Mouse (Mus musculus) E14TG2a.4 (cell line): Measurements from ENCODE around the gene Cbx1.
A peak's percentile ranks its signal among the peaks of the same experiment; 100 is the strongest.

Experiments
- H3K27me3 ChIP-seq: 2 replicates; pipeline ENCODE4 v1.6.1; 2014; ENCODE audit warnings: low read length, control low read depth; ENCODE audit not compliant: insufficient read depth
- H3K36me3 ChIP-seq: 2 replicates; pipeline ENCODE4 v1.6.1; 2014; ENCODE audit warnings: low read length, control low read depth; ENCODE audit not compliant: insufficient read depth
- H3K4me1 ChIP-seq: replicated peaks from 2 replicates; pipeline ENCODE4 v1.6.1; 2014; ENCODE audit warnings: low read depth, low read length, control low read depth
- H3K4me3 ChIP-seq: replicated peaks from 2 replicates; pipeline ENCODE4 v1.5.1; 2014; ENCODE audit warnings: mild to moderate bottlenecking, low read length
- H3K9me3 ChIP-seq: 2 replicates; pipeline ENCODE4 v1.6.1; 2014; ENCODE audit warnings: low read length, control low read depth
- CTCF ChIP-seq: conservative IDR thresholded peaks from 2 replicates; pipeline ENCODE4 v1.5.1; 2014; ENCODE audit warnings: low read length
- NANOG ChIP-seq: IDR thresholded peaks from 2 replicates; pipeline ENCODE4 v1.6.1; 2014; ENCODE audit warnings: borderline replicate concordance, low read length, mixed read lengths
- POU5F1 ChIP-seq: IDR thresholded peaks from 2 replicates; pipeline ENCODE4 v1.6.1; 2014; ENCODE audit warnings: low read length, borderline replicate concordance

Cbx1 gene

GRCm38 (mm10) chr11:96813920-96814319 is 25.0 kb downstream of the Cbx1 start:
- no peaks in the 10 kb centered on the region for H3K27me3 ChIP-seq
- TF ChIP-seq POU5F1 = no peak
- no peak for TF ChIP-seq NANOG
- no peak for TF ChIP-seq CTCF
- H3K4me1 ChIP-seq = peaks cover 79% of the 10 kb centered on the region
- no peak overlapping the region for H3K4me3 ChIP-seq
- no peaks in the 10 kb centered on the region for H3K9me3 ChIP-seq
- peaks cover 99% of the 10 kb centered on the region for H3K36me3 ChIP-seq

DNA sequence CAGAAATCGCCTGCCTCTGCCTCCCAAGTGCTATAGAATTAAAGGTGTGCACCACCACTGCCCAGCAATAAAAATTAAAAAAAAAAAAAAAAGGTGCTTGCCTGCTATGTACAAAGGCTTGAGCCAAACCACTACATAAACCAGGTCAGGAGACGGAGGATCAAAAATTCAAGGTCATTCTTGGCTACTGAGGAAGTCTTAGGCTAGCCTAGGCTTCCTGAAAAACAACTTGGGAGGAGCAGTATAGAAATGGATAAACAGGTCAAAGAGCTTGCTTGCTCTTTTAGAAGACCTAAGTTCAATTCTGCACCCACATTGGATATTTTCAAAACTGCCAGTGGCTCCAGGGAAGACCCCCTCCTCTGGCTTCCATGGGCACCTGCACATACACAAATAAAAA is 25.5 kb downstream of the Cbx1 start:
- H3K27me3 ChIP-seq = no peaks in the 10 kb centered on the region
- no peak for TF ChIP-seq POU5F1
- TF ChIP-seq NANOG = no peak
- TF ChIP-seq CTCF = no peak
- H3K36me3 ChIP-seq = peaks cover 99% of the 10 kb centered on the region
- H3K4me3 ChIP-seq = no peak overlapping the region
- H3K4me1 ChIP-seq = peaks cover 79% of the 10 kb centered on the region
- H3K9me3 ChIP-seq = no peaks in the 10 kb centered on the region

GRCm38 (mm10) chr11:96815895-96816294 is 27.0 kb downstream of the Cbx1 start:
- Histone ChIP-seq H3K9me3 (no peaks in the 10 kb centered on the region), H3K4me3 (no peak overlapping the region), H3K4me1 (peaks cover 88% of the 10 kb centered on the region), H3K36me3 (peaks cover 99% of the 10 kb centered on the region), H3K27me3 (no peaks in the 10 kb centered on the region)
- TF ChIP-seq NANOG (no peak), CTCF (no peak), POU5F1 (no peak)

DNA sequence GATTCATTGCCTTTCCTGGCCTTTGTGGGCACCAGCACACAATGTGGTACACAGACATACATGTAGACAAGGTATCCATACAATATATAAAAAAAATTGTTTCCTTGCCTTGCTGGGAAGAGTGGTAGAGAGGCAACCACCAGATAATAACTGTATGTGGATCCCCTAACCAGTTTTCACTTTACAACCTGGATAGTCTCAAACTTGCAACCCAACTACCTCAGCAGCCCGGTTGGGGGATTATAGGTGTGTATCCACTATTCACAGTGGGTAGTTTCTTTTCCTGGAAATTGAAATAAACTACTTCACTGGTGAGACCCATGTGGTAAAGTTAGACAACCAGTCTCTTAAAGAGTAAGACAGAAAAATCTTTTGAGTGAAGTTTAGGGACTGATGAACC is 27.6 kb downstream of the Cbx1 start:
- TF ChIP-seq NANOG (no peak), CTCF (no peak), POU5F1 (no peak)
- no peaks in the 10 kb centered on the region for H3K9me3 ChIP-seq
- peaks cover 99% of the 10 kb centered on the region for H3K36me3 ChIP-seq
- H3K4me1 ChIP-seq = peaks cover 94% of the 10 kb centered on the region
- H3K27me3 ChIP-seq = no peaks in the 10 kb centered on the region
- no peak overlapping the region for H3K4me3 ChIP-seq

- Histone ChIP-seq H3K27me3 (no peaks in the 10 kb centered on the region), H3K36me3 (peaks cover 99% of the 10 kb centered on the region), H3K9me3 (no peaks in the 10 kb centered on the region), H3K4me1 (peaks cover 97% of the 10 kb centered on the region), H3K4me3 (no peak overlapping the region; the same call in 1 of the 2 replicates)
- TF ChIP-seq CTCF = no peak
- TF ChIP-seq NANOG = no peak
- no peak for TF ChIP-seq POU5F1
These were observed 28.1 kb downstream of the Cbx1 start for GRCm38 (mm10) chr11:96816979-96817378.

DNA sequence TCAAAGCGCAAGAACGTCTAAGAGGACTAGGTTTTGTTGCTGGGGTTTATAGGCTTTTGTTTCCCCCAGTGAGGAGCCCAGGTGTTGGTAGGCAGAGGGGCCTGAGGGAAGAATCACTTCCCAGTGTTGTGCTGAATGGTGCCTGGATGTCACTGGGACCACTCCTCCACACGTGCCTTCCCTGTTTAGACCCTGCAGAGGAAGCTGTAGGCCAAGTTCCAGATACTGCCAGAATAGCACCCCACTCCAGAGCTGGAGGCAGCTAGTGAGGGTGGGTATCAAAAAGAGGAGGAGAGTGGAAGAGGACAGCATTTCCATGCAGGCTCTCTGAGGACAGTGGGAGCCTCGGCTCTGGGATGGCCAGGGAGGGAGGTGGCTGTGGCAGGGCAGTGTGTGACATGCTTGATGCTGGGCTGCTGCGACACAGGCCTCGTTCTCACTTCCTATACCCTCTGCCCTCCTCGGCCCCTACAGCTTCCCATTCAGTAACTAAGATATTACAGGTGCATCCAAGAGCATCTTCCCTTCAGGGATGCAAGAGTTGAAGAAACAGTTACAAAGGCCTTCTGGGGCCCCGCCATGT is 29.3 kb downstream of the Cbx1 start:
- TF ChIP-seq NANOG = no peak
- no peak for TF ChIP-seq CTCF
- TF ChIP-seq POU5F1 = no peak
- no peaks in the 10 kb centered on the region for H3K27me3 ChIP-seq
- peak overlapping the region; percentile 62 for H3K4me3 ChIP-seq
- H3K36me3 ChIP-seq = peaks cover 99% of the 10 kb centered on the region
- H3K9me3 ChIP-seq = no peaks in the 10 kb centered on the region
- peaks cover 99% of the 10 kb centered on the region for H3K4me1 ChIP-seq

- peaks cover 88% of the 10 kb centered on the region for H3K36me3 ChIP-seq
- H3K4me1 ChIP-seq = peaks cover 94% of the 10 kb centered on the region
- H3K9me3 ChIP-seq = no peaks in the 10 kb centered on the region
- no peak for TF ChIP-seq CTCF
- TF ChIP-seq POU5F1 = no peak
- TF ChIP-seq NANOG = no peak
- no peaks in the 10 kb centered on the region for H3K27me3 ChIP-seq
- peak overlapping the region; percentile 89 for H3K4me3 ChIP-seq
These were observed 33.0 kb downstream of the Cbx1 start for GRCm38 (mm10) chr11:96821956-96822355.

DNA sequence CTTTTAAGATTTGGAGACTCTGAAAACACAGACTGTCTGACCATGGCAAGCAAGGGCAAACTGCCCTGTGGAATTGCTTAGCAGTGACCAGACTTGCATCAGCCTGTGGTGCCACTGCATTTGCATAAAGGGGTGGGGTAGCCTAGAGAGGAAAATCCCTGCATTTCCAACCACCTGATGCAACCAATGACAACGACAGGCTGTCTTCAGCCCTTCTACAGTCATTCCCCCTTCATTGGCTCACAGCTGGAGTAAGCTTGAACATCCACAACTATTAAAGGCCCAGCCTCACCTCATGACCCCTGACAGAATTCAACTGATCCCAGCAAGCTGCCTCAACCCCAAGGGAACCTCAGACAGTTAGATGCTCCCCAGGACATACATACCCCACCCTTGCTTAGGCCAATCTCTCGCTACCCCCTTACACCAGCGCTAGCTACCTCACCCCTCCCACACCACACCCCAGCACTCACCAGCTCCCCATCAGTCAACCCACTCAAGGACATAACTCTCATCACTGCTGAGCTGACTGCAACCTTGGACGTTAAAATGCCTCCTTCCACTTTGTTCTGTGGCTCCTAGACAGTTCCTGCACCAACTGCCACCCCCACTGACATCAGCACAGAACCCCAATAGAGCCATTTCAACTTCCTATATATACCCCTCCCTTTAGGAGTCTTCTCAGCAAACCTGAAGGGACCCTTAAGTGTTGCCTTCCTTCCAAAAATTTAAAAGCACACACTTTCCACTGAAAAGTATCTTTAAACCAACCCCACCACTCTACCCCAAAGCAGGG is 33.9 kb downstream of the Cbx1 start:
- no peaks in the 10 kb centered on the region for H3K27me3 ChIP-seq
- 0 out of 2 replicates have a peak, but pooled peaks have one; percentile 45 for TF ChIP-seq NANOG
- no peak for TF ChIP-seq CTCF
- H3K4me1 ChIP-seq = peaks cover 94% of the 10 kb centered on the region
- H3K4me3 ChIP-seq = peak overlapping the region; percentile 89
- peaks cover 88% of the 10 kb centered on the region for H3K36me3 ChIP-seq
- H3K9me3 ChIP-seq = no peaks in the 10 kb centered on the region
